Mouse (Mus musculus): ENCODE data around the gene Mbnl2. TPM values are rescaled to one million over a fixed set of nuclear protein-coding genes. Genes with fewer than 3 reads are reported as not detected.

Mbnl2 gene
- polyA plus RNA-seq, 1 experiment from 2014 or later = 30.0 TPM

DNA sequence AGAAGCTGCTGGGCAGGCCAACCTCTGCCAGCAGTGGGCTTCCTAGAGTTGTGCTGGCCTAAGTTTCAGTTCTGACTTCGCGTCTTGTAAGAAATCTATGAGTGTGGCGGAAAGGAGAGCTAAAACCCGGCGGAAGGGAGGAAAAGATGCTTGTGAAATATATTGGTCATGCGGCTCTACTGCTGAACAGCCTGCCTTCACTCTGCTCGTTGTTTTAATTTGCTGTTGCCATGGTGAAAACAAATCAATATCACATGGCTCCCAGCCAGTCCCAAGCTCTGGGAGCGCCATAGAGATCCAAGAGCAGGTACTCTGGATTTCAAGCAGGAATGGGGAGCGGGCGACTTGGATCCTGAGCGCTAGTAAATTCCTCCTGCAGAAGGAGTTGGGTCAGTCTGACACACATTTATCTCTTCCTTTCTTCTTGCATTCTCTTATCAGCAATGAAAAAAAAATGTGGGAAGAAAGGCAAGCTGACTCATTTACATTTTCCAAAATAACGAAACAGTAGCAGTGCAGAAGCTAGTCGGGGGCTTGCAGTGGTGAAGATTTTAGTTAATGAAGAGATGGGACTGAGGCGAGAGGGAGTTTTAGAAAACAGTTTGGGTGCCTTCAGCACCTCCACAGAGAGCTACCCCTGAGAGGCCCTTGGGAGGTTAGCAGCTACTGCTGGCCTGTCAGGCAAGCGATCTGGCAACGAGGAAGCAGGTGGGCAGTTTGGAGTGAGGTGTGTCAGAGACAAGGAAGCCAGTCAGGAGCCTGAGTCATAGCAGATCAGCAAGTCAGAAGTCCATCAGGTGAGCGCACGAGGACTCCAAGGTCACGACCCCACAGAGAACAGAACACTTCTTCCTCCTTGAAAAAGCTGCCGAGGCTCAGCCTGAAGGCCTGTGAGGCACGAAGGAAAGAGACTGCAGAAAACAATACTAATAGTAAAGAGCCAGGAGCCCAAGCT lies 3.1 kb downstream of the Mbnl2 start:
- DNase-seq (ENCODE audit: extremely low spot score, low spot score) = peak; percentile 47

DNA sequence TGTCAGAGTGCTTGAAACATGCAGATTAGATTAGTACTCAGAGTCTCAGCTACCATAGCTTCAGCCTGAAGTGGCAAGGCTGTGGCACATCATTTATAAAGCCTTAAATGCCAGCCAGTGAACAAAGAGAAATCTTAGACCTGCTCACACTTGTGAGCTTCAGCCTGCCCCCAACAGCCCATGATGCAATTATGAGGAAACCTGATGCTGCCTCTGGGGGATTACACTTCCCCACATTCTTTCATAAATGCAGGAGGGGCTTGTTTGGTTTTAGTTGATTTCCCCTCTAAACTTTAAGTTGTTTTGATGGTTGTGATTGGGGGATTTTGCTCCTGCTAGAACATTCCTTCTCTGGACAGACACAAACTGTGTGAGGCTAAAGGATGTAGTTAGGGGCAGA lies 4.7 kb downstream of the Mbnl2 start:
- Histone ChIP-seq H3K27me3 (ENCODE audit: poor library complexity, severe bottlenecking) (no peaks in the 10 kb centered on the region), H3K9me3 (no peaks in the 10 kb centered on the region), H3K4me3 (no peak overlapping the region), H3K36me3 (replicated peaks) (no peaks in the 10 kb centered on the region; the same call in 1 of the 2 replicates), H3K4me1 (peaks cover 68% of the 10 kb centered on the region), H3K27ac (peak overlapping the region; percentile 90)
- DNase-seq (ENCODE audit: extremely low spot score, low spot score) = no peak

More for the DNA sequence above, 3.1 kb downstream of the Mbnl2 start:
- H3K4me1 ChIP-seq = peaks cover 66% of the 10 kb centered on the region
- H3K36me3 ChIP-seq (replicated peaks) = no peaks in the 10 kb centered on the region
- 48% methylated on average over 21 of the region's 21 CpGs for WGBS
- H3K27ac ChIP-seq = peak overlapping the region; percentile 90
- peak overlapping the region; percentile 70 for H3K4me3 ChIP-seq
- H3K9me3 ChIP-seq = no peaks in the 10 kb centered on the region
- no peaks in the 10 kb centered on the region for H3K27me3 ChIP-seq (ENCODE audit: poor library complexity, severe bottlenecking)

DNA sequence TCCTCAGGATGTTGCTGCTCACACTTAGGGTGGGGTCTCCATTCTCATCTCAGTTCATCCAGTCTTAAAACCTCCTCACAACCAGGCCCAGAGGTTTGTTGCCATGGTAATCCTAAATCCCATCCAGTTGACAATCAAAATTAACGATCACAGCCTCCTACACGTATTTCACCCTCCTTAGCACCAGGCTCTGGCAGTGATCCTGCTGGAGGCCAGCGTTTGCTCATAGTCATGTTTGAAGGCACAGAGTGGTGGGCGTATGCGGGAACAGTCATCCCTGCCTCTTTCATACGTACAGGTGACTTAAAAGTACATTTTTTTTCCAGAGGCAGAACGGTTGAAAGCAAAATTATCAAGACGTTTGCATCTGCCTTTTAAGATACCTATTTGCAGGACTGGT lies 8.3 kb downstream of the Mbnl2 start:
- H3K9me3 ChIP-seq = no peaks in the 10 kb centered on the region
- H3K27me3 ChIP-seq (ENCODE audit: poor library complexity, severe bottlenecking) = no peaks in the 10 kb centered on the region
- peaks cover 5% of the 10 kb centered on the region for H3K36me3 ChIP-seq (replicated peaks)
- DNase-seq (ENCODE audit: extremely low spot score, low spot score) = no peak
- 75% methylated on average over 8 of the region's 8 CpGs for WGBS
- H3K27ac ChIP-seq = no peak overlapping the region
- H3K4me1 ChIP-seq = peaks cover 76% of the 10 kb centered on the region
- H3K4me3 ChIP-seq = no peak overlapping the region

DNA sequence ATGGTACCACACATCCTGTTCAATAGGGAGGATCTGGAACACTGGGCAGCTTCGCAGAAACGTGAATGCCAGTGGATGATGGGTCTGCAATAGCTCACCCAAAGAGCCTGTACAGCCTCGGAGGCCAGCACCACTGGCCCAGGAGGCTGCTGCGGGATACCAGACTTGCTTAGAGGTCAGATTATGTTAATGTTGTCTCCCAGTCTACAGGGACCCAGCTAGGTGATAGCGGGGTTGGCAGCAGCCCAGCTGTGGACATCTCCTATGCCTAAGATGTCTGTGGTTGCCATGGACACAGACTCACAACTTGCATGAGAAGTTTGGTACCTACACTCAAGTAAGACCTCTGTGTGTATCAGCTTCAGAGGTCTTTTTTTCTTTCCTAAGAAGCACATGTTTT lies 9.0 kb downstream of the Mbnl2 start:
- peaks cover 76% of the 10 kb centered on the region for H3K4me1 ChIP-seq
- DNase-seq (ENCODE audit: extremely low spot score, low spot score) = no peak
- no peak overlapping the region for H3K27ac ChIP-seq
- H3K4me3 ChIP-seq = no peak overlapping the region
- 87% methylated on average over 5 of the region's 5 CpGs for WGBS
- H3K9me3 ChIP-seq = no peaks in the 10 kb centered on the region
- no peaks in the 10 kb centered on the region for H3K27me3 ChIP-seq (ENCODE audit: poor library complexity, severe bottlenecking)
- H3K36me3 ChIP-seq (replicated peaks) = peaks cover 12% of the 10 kb centered on the region

DNA sequence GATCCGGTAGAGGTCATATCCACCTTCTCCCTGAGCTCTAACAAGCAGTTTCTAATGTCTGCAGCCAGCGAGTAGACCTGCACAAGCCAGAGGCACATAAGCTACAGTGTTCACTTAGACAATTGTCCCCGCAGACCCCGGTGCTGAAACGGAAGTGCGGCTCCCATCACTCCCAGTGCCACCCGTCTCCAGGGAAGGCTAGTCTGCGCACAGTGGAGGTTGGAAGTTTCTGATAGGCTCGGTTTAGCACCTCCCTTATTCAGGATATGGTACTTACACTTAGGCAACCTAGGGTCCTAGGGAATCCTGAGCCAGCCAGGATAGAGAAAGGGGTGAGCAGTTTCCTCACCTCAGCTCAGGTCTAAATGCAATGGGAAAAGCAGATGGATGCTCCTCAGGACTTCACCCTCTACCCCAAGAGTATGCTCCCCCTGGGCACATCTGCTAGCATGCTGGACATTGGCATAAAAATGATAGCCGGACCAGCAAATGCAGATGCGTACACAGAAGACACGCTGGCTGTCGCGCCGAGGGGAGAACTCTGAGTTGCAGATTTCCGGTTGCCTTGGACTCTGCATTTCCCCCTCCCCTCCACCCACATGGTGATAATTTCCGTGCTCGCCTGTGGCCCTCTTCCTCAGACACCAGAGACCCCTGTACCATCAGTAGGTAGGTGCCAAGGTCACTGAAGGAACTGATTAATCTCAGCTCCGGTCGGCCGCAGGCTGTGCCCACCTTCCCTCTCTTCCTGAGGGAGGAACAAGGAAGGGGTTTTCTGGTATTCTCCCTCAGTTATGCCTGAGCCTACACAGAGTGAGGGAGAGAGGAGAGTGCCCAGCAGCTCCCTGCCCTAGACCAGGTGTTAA lies 11.9 kb downstream of the Mbnl2 start:
- no peaks in the 10 kb centered on the region for H3K9me3 ChIP-seq
- H3K4me1 ChIP-seq = peaks cover 73% of the 10 kb centered on the region
- 42% methylated on average over 21 of the region's 21 CpGs for WGBS
- H3K36me3 ChIP-seq (replicated peaks) = peaks cover 18% of the 10 kb centered on the region
- peak; percentile 32 for DNase-seq (ENCODE audit: extremely low spot score, low spot score)
- H3K4me3 ChIP-seq = no peak overlapping the region
- no peaks in the 10 kb centered on the region for H3K27me3 ChIP-seq (ENCODE audit: poor library complexity, severe bottlenecking)
- peak overlapping the region; percentile 56 for H3K27ac ChIP-seq

DNA sequence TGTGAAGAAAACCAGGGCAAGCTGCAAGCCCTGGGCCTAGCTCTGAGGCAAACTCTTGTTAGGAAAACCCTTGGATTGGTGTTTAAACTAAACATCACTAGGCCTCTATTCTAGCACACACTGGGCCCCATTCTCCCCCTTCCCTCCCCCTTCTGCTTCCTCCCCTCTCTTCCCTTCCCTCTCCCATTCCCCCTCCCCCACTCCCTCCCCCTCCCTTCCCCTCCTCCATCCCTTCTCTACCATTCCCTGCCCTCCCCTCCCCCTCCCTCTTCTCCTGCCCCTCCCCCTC lies 12.5 kb downstream of the Mbnl2 start:
- H3K4me1 ChIP-seq = peaks cover 79% of the 10 kb centered on the region

DNA sequence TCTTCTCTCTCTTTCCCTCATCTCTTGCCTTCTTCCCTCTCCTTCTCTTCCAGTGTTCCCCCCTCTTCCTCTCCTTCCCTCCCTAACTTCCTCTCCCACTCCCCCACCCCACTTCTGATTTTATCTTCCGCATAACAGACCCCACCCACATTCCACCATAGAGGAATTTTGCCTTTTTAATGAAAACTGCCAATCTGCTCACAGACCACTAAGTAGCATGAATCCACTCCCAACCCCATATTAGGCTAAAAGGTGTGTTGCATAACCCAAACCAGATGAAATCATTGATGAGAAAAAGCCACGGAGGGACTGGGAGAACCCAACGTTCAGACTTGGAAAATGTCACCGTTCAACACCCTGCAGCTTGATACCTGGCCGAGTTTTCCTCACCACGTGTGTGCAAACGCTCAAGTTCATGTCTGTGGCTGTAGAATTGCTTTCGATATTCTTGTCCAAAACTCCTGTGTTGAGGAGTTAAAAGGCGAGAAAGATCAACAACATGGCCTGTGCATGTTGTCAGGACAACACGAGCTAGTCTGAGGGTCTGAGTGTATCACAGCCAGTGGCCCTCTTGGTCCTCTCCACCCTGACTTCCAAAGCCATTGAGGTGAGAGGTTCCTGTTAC lies 13.0 kb downstream of the Mbnl2 start:
- no peak for DNase-seq (ENCODE audit: extremely low spot score, low spot score)
- Histone ChIP-seq H3K9me3 (no peaks in the 10 kb centered on the region), H3K36me3 (replicated peaks) (peaks cover 18% of the 10 kb centered on the region), H3K4me1 (peaks cover 79% of the 10 kb centered on the region), H3K4me3 (no peak overlapping the region), H3K27me3 (ENCODE audit: poor library complexity, severe bottlenecking) (no peaks in the 10 kb centered on the region), H3K27ac (peak overlapping the region; percentile 56)
- WGBS = 82% methylated on average over 10 of the region's 10 CpGs

More for the DNA sequence above, 12.5 kb downstream of the Mbnl2 start:
- Histone ChIP-seq H3K27me3 (ENCODE audit: poor library complexity, severe bottlenecking) (no peaks in the 10 kb centered on the region), H3K9me3 (no peaks in the 10 kb centered on the region), H3K36me3 (replicated peaks) (peaks cover 18% of the 10 kb centered on the region), H3K27ac (peak overlapping the region; percentile 56), H3K4me3 (no peak overlapping the region)
- DNase-seq (ENCODE audit: extremely low spot score, low spot score) = no peak

DNA sequence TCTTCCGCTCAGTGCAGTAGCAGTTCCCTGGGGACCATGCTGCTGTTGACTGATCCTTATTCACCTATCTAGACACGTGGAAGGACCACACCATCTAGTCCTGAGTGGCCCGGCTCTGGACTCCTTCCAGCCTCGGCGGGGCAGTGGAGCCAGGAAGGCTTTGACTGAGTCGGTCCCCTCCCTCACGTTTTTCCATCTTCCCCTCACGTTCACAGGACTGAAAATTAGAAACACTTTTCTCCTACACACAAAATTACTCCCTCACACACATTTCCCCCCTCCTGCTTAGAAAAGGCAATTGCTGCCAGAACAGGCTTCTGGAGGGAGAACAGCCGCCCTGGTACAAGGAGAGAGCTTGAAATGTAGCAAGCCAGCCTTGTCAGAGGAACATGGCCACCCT lies 13.6 kb downstream of the Mbnl2 start:
- H3K27ac ChIP-seq = peak overlapping the region; percentile 56; the same call in 1 of the 2 replicates
- DNase-seq (ENCODE audit: extremely low spot score, low spot score) = no peak
- H3K4me1 ChIP-seq = peaks cover 74% of the 10 kb centered on the region
- H3K9me3 ChIP-seq = no peaks in the 10 kb centered on the region
- H3K36me3 ChIP-seq (replicated peaks) = peaks cover 18% of the 10 kb centered on the region
- 88% methylated on average over 9 of the region's 9 CpGs for WGBS
- H3K27me3 ChIP-seq (ENCODE audit: poor library complexity, severe bottlenecking) = no peaks in the 10 kb centered on the region
- no peak overlapping the region for H3K4me3 ChIP-seq

DNA sequence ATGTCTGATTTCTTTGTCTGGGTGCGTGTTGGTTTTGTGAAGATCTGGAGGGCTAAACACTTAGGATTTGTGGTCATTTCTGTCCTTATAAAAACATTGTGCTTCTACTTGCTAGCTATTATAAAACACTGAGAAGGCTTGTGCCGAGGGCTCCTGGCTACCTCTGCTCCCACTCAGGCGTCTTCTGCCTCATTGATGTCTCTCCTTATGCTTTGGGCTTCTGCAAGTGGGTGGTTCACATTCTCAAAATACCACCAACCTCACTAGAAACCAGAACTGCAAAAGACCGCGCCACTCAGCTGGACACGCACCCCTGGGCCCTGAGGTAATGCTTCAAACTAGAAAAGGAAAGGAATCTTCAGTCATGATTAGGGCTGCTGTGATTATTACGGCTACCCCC lies 14.1 kb downstream of the Mbnl2 start:
- Histone ChIP-seq H3K36me3 (replicated peaks) (peaks cover 18% of the 10 kb centered on the region), H3K9me3 (no peaks in the 10 kb centered on the region), H3K27me3 (ENCODE audit: poor library complexity, severe bottlenecking) (no peaks in the 10 kb centered on the region), H3K27ac (peak overlapping the region; percentile 56; the same call in 1 of the 2 replicates), H3K4me1 (peaks cover 70% of the 10 kb centered on the region), H3K4me3 (no peak overlapping the region)
- 92% methylated on average over 7 of the region's 7 CpGs for WGBS
- DNase-seq (ENCODE audit: extremely low spot score, low spot score) = no peak

DNA sequence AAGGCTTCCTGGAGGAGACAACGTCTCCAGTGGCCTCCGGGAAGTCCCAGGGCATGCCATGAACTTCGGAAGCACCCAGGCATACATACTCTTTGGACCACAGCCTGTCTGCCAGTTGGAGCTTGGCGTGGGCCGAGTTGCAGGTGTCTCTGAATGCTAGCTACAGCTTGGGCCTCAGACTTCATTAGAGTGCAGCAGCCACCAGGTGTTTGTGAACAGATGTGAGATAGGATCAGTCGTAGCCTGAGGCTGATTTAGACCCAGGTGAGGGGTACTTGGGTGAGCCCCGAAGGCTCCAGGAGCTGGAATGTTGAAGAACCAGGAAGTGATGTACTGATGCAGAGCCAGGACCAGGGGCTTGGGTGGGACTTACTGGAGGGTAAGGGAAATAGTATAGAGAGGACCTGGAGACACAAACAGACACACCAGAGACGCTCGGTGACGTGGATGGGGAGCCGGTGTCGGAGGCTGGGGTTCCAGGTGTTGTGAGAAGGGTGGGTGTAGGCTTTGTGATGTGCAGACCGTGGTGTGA lies 15.8 kb downstream of the Mbnl2 start:
- Histone ChIP-seq H3K27ac (0 out of 2 replicates have a peak overlapping the region, but pooled peaks have one; percentile 30), H3K36me3 (replicated peaks) (peaks cover 18% of the 10 kb centered on the region), H3K4me1 (peaks cover 66% of the 10 kb centered on the region), H3K27me3 (ENCODE audit: poor library complexity, severe bottlenecking) (no peaks in the 10 kb centered on the region), H3K4me3 (no peak overlapping the region), H3K9me3 (no peaks in the 10 kb centered on the region)
- DNase-seq (ENCODE audit: extremely low spot score, low spot score) = no peak
- 91% methylated on average over 13 of the region's 13 CpGs for WGBS

DNA sequence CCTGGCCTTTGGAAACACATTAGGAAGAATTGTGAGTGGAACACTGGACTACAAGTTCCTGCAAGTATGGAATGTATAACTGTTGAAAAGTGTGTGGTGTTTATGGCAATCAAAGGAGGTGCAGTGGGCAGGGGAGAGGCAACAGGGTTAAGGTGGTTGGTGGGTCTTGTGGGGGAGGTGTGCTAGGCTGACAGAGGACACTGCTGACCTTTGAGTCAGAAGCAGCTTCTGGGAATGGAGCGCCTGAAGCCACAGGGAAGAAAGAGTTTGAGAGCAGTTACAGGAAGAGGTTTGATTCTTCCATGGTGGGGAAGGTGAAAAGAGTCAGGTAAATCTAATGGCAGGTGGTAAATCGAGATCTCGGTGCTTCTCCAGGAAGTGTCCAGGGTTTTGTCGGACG lies 16.7 kb downstream of the Mbnl2 start:
- Histone ChIP-seq H3K27me3 (ENCODE audit: poor library complexity, severe bottlenecking) (no peaks in the 10 kb centered on the region), H3K4me1 (peaks cover 66% of the 10 kb centered on the region), H3K9me3 (no peaks in the 10 kb centered on the region), H3K27ac (no peak overlapping the region), H3K36me3 (replicated peaks) (peaks cover 18% of the 10 kb centered on the region), H3K4me3 (no peak overlapping the region)
- no peak for DNase-seq (ENCODE audit: extremely low spot score, low spot score)
- WGBS = 84% methylated on average over 5 of the region's 5 CpGs

DNA sequence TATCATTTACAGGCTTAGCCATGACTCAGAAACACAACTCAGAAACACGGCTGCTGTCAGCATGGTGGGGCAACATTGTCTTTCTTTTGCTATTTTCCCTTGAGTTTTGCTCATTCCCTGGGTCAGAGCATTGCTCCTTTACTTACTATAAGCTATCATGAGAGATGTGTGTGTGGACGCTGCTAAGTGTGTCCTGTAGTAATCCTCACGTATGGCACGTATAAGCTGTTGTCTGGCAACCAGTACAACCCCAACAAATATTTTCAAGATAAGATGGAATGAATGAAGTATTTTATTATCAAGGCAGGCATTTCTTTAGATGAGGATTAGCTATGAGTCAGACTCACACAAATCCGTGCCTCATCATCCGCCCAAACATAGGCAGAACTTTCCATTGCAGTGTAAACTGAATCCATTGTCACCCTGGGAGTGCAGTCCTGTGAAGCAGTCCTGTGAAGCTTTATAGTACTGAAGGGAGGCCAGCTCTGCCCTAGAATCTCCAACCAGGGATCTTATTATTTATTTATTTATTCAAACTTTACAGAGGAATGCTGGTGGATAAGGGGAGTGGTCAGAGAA lies 17.2 kb downstream of the Mbnl2 start:
- WGBS = 89% methylated on average over 6 of the region's 6 CpGs
- Histone ChIP-seq H3K36me3 (replicated peaks) (peaks cover 18% of the 10 kb centered on the region), H3K27ac (no peak overlapping the region), H3K27me3 (ENCODE audit: poor library complexity, severe bottlenecking) (no peaks in the 10 kb centered on the region), H3K4me1 (peaks cover 66% of the 10 kb centered on the region), H3K9me3 (no peaks in the 10 kb centered on the region), H3K4me3 (no peak overlapping the region)
- no peak for DNase-seq (ENCODE audit: extremely low spot score, low spot score)
